Mouse (Mus musculus) liver, postnatal 0 days (tissue): Measurements from ENCODE around the gene Slc45a1.

Experiments used
- CTCF ChIP-seq: sonication (generic); IDR thresholded peaks from 2 replicates; pipeline ENCODE4 v1.5.1; 2016; ENCODE audit warnings: antibody characterized with exemption, low read depth
- EP300 ChIP-seq: IDR thresholded peaks from 2 replicates; pipeline ENCODE4 v1.6.1; 2016; ENCODE audit warnings: antibody characterized with exemption, low read depth, mild to moderate bottlenecking

- TF ChIP-seq CTCF (no peak), EP300 (no peak)
Observed at GRCm38 (mm10) chr4:150587597-150588299, 64.2 kb downstream of the Slc45a1 start.
